Mouse (Mus musculus) NIH3T3 (cell line): ENCODE data around the gene Gm45713.
"Not testable (repeated sequence)": the region's sequence is repeated elsewhere in the genome, so short reads cannot be mapped to it uniquely, and the experiment has no call there.

Experiments
- DNase-seq: peaks from one replicate; pipeline ENCODE4 v3.0.0-alpha.2; 2012; ENCODE audit warnings: low read depth

The Gm45713 gene

GRCm38 (mm10) chr7:45144368-45145174 lies 8.5 kb upstream of the Gm45713 start:
- DNase-seq = no peak

GRCm38 (mm10) chr7:45141914-45142313 lies 5.9 kb upstream of the Gm45713 start:
- no peak for DNase-seq

GRCm38 (mm10) chr7:45141319-45141718 lies 5.3 kb upstream of the Gm45713 start:
- DNase-seq = no peak

- DNase-seq = no peak
Observed at GRCm38 (mm10) chr7:45139904-45140723, 4.1 kb upstream of the Gm45713 start.

- DNase-seq = no peak
Observed at GRCm38 (mm10) chr7:45138403-45138802, 2.4 kb upstream of the Gm45713 start.

DNA sequence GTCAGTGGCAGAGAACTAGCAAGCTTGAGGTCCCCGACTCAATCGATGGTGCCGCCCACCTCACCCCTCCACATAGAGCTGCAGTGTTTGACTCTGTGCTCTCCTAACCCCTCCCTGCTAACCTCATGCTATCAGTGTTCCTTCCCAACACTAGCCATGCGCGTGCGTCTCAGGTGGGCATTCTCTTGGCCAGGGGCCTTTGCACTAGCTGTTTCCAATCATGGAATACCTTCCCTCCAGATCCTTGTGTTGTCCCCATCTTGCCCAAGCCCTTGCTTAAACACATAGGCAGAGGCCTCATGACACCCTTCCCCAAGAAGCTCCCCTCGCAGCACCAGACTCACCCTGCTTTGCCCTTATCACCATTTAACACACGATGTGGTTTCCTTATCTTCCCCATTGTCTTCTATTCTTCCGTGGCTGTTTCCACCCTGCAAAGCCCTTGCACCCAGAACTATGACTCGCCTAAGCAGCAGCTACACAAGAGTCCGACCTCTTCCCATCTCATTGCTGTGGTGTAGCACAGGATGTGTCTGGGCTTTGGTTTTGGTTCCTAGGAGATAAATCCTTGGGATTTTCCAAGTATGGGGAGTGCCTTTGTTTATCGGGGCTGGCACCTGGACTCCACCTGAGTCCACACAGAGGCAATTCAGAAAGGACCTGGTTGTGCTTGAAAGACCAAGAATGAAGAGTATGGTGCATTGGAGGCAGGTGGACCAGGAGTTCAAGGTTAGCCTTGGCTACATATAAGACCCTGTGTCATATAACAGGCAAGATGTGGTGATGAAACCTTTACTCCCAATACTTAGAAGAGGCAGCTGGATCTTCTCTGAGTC lies 1.4 kb upstream of the Gm45713 start:
- no peak for DNase-seq

- DNase-seq = no peak
Observed at GRCm38 (mm10) chr7:45135370-45135769, 661 bp downstream of the Gm45713 start.

DNA sequence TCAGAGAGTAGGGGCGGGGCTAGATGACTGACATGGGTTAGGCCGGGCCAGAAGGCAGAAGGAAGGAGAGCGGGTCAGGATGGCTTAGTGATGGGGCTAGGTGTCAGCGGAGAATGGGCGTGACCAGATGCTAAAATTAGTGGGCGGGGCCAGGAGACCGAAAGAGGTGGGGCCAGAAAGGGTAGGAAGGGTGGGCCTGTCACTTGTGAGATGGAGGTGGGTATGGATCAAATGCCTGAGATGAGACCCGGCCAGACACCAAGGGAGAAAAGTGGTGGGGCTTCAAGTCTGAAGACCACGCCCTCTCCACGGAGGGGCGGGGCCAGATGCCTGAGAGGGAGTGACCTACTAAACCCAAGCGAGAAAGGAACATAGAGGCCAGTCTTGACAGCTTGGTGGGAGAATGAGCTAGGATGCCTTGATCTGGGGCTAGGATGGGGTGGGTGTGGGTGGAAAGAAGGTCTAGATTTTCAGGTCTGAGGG lies 1.4 kb downstream of the Gm45713 start:
- DNase-seq = peak; percentile 68

GRCm38 (mm10) chr7:45133446-45134159 lies 2.4 kb downstream of the Gm45713 start:
- no peak for DNase-seq

GRCm38 (mm10) chr7:45131850-45132249 lies 4.2 kb downstream of the Gm45713 start:
- no peak for DNase-seq

- DNase-seq = no peak
Observed at GRCm38 (mm10) chr7:45129776-45130512, 6.1 kb downstream of the Gm45713 start.

DNA sequence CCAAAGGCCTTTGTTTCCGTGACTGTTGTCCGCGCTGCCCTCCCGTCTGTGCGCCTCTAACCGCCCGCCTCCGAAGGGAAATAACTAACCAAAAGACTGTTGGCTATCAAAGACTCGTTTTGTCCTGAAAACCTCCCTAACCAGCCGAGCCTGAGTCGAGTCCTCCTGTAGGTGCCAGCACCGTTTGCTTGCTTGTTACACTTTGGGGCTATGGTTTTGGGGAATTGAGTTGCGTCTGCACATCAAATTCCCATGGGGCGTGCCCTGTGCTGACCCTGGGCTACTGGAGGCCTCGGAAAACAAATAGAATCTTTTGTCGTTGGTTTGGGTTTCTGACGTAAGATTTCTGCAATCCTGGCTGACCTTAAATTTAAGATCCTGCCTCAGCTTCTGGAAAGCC lies 6.7 kb downstream of the Gm45713 start:
- DNase-seq = peak; percentile 81

DNA sequence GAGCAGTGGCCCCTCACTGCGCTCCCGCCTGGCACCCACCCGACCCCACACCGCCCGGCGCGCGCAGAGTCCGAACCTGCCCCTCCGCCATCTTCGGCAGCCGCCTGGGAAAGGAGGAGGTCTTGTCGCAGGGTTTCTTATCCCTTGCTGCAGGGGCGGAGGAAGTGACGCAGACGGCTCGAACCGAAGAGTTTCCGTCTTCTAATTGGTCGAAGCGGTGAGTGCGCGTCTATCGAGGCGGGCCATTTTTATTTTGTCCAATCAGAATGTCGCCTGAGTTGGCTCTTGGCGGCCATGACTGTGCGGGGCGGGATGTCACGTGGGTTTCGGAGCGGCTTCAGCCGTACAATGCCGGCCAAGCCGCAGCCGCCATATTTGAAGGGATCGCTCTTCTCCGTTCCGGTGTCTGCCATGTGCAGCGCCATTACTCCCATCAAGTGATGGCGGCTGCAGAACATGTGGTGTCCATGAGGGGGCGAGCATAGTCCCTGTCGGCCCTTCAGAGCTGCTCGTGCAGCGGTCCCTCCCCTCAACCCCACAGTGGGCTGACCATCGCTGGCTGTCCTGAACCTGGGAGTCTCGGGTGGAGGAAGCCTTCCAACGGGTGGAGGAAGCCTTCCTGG lies 7.3 kb downstream of the Gm45713 start, which contains the start of gene Rpl13a:
Gene Rpl13a, minus strand, starts transcription at position 138 of the 623 bp plus-strand sequence.
- DNase-seq = peak; percentile 99

- DNase-seq = peak; percentile 28
Observed at GRCm38 (mm10) chr7:45127700-45128224, 8.3 kb downstream of the Gm45713 start.

GRCm38 (mm10) chr7:45126844-45127699 lies 9.0 kb downstream of the Gm45713 start:
- DNase-seq = peak; percentile 60

DNA sequence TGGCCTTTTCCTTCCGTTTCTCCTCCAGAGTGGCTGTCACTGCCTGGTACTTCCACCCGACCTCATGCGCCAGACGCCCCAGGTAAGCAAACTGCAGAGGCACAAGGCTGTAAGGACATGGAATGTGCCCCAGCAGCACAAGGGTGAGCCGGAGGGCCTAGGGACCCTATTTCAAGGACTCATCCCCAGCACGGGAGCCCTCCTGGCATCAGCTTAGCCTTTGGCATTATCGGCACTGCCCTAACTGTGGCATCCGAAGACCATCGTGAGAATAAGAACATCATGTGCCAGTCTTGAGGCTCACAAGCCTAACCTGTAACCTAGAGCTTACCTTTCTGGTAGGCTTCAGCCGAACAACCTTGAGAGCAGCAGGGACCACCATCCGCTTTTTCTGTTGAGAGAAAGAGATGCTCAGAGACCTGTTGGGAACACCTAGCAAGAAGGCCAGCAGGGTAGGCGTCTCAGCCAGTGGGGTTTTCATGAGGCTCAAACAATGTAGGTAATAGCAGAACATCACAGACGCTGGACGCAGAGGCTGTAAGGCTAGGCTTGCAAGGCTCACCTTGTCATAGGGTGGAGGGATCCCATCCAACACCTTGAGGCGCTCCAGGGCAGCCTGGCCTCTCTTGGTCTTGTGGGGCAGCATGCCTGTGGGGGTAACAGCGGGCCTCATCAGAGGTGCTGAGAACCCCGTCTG lies 9.7 kb downstream of the Gm45713 start:
- peak; percentile 16 for DNase-seq

- DNase-seq = not testable (repeated sequence)
Observed at GRCm38 (mm10) chr7:45125649-45126048, 10.4 kb downstream of the Gm45713 start.

DNA sequence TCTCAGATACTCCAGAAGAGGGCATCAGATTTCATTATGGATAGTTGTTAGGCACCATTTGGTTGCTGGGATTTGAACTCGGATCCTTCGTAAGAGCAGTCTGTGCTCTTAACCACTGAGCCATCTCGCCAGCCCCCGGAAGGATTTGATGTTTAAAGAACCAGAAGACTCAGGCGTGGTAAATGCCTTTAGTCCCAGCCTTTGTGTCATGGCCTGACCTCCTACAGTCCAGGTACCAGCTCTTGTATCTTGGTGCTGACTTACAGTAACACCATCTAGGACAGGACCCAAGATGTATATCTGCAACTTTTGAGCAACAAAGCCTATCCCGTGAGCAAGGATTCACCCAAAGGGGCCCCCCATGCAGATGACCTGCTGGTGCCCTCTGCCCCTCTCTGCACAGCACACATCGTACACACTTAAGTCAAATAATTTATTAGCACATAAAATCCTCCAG lies 10.9 kb downstream of the Gm45713 start:
- peak; percentile 74 for DNase-seq
